Mouse (Mus musculus) duodenum, adult 2 months (tissue): ENCODE data around the gene Otud4. TPM values are rescaled to one million over a fixed set of nuclear protein-coding genes. Genes with fewer than 3 reads are reported as not detected.

Experiments used
- polyA plus RNA-seq: library from polyadenylated mRNA; depleted of rRNA; stranded (reverse); fragments of >200 nt; gene quantifications from 2 replicates; pipeline ENCODE4 v1.2.3, GENCODE M21; 2012; ENCODE audit warnings: low replicate concordance; rRNA removed

Otud4 gene
- 6.7 and 11.2 TPM in 2 replicates for polyA plus RNA-seq

GRCm38 (mm10) chr8:79639586-79640451 lies at the start of gene Otud4:
Gene Otud4, plus strand, starts transcription at chr8:79639618.

GRCm38 (mm10) chr8:79711064-79711961 lies 71.9 kb downstream of the Otud4 start, which contains the start of the genes Abce1 and Anapc10:
Gene Abce1, minus strand, starts transcription at chr8:79711740.
Gene Anapc10, plus strand, starts transcription at chr8:79711820.

Other genes starting within 250 kb of the Otud4 start
- gene Smad1, start 240.1 kb upstream of the Otud4 start, polyA plus RNA-seq = 58.2 and 64.3 TPM in 2 replicates
- 1.2 and 2.3 TPM in 2 replicates for gene Abce1, start 72.1 kb downstream of the Otud4 start, polyA plus RNA-seq
- 0.02 and 0.12 TPM in 2 replicates for gene Anapc10, start 72.2 kb downstream of the Otud4 start, polyA plus RNA-seq